Mouse (Mus musculus): ENCODE data around the gene Nadsyn1. TPM values are rescaled to one million over a fixed set of nuclear protein-coding genes. Genes with fewer than 3 reads are reported as not detected.

Nadsyn1 gene
- polyA plus RNA-seq, 1 experiment from 2014 or later = 10.4 TPM

DNA sequence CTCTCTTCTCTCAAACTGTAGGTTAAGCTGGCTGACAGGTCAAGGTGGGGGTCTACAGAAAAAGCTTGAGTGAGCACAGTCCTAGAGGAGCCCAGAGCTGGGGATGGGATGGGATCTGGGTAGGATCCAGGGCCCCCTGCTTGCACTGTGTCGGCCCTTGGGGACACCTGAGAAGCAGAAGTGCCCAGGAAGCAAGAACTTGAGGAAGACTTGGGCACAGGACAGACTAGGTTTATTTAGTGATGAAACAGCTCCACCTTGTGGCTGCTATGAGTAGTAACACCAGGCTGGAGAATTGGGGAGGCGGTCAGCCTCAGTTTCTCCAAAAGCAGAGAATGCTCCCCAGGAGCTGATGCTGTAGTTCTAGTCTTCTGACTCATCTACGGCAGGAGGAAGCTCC, 58.9 kb downstream of the Nadsyn1 start:
- no peaks in the 10 kb centered on the region for H3K9me3 ChIP-seq (replicated peaks)
- H3K4me1 ChIP-seq = no peaks in the 10 kb centered on the region
- peaks cover 28% of the 10 kb centered on the region for H3K27me3 ChIP-seq
- 19% methylated on average over 3 of the region's 3 CpGs for WGBS
- no peak overlapping the region for H3K4me3 ChIP-seq (replicated peaks)
- H3K27ac ChIP-seq = no peak overlapping the region
- no peak overlapping the region for H3K4me2 ChIP-seq
- H3K36me3 ChIP-seq = no peaks in the 10 kb centered on the region
- H3K9ac ChIP-seq = no peak overlapping the region
- ATAC-seq (replicated peaks; ENCODE audit: low FRiP score) = peak; percentile 60; the same call in 1 of the 2 replicates

DNA sequence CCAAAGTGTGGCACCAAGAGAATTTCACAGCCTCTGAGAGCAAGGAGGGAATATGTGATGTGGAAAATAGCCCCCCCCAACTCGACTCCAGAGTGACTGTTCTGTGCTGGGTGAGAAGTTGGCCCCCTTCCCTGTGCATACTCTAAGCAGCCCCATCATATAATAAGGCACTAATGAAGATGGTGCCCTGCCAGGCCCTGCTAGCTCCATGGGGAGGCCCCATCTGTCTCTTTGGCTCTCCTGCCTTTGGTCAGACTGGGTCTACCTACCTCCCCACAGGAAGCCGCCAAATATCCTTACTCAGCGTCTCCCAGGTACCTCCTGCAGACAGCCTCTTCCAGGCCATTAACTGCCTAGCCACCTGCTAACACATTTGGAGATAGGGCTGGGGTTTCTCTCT, 63.7 kb downstream of the Nadsyn1 start:
- H3K36me3 ChIP-seq = no peaks in the 10 kb centered on the region
- ATAC-seq (replicated peaks; ENCODE audit: low FRiP score) = no peak
- H3K9me3 ChIP-seq (replicated peaks) = no peaks in the 10 kb centered on the region
- H3K27me3 ChIP-seq = peaks cover 21% of the 10 kb centered on the region
- WGBS = 68% methylated on average over 3 of the region's 3 CpGs
- no peak overlapping the region for H3K4me2 ChIP-seq
- H3K27ac ChIP-seq = no peak overlapping the region
- H3K4me3 ChIP-seq (replicated peaks) = no peak overlapping the region
- peaks cover 15% of the 10 kb centered on the region for H3K4me1 ChIP-seq
- H3K9ac ChIP-seq = no peak overlapping the region

DNA sequence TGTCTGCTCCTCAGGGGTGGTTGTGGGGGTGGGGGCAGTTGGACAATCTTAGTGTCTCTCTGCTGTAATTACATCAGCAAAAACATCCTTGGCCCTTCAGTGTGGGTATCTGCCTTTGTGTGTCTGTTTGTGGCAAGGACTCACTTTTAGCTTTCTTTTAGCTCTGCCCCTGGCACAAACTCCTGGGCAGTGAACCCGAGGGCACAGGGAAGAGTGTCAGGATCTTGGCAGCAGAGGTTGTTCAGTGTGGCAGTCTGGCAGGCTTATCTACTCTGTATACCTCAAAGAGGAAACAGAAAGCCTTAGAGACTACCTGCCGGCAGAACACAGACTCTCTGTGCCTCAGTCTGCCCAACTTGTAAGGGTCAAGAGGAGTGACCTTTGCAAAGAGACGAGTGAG, 65.0 kb downstream of the Nadsyn1 start:
- 81% methylated on average over 3 of the region's 3 CpGs for WGBS
- H3K4me2 ChIP-seq = peak overlapping the region; percentile 92
- H3K9me3 ChIP-seq (replicated peaks) = no peaks in the 10 kb centered on the region
- H3K9ac ChIP-seq = no peak overlapping the region
- H3K27ac ChIP-seq = no peak overlapping the region
- ATAC-seq (replicated peaks; ENCODE audit: low FRiP score) = no peak
- H3K36me3 ChIP-seq = no peaks in the 10 kb centered on the region
- peaks cover 20% of the 10 kb centered on the region for H3K27me3 ChIP-seq
- H3K4me3 ChIP-seq (replicated peaks) = no peak overlapping the region
- peaks cover 15% of the 10 kb centered on the region for H3K4me1 ChIP-seq

DNA sequence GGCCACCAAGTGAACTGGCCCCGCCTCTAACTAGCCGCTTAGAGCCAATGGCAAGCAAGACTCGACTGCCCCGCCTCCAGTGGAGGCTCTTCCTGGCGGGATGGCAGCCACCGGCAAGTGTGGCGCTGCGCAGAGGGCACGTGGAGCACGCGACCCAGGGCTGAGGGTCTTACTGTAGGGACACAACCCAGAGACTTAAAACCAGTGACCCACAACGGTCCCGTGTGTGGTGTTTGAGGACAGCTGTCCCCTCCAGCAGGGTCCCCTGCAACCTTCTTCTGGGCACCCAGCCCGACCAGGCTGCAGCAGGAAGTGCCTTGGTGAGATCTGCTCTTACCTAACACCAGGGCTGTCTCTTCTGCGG, 65.6 kb downstream of the Nadsyn1 start:
- 0% methylated on average over 15 of the region's 15 CpGs for WGBS
- Histone ChIP-seq H3K4me2 (peak overlapping the region; percentile 92), H3K4me3 (replicated peaks) (peak overlapping the region; percentile 47), H3K9me3 (replicated peaks) (no peaks in the 10 kb centered on the region), H3K27me3 (peaks cover 20% of the 10 kb centered on the region), H3K36me3 (no peaks in the 10 kb centered on the region), H3K27ac (no peak overlapping the region), H3K9ac (peak overlapping the region; percentile 16; the same call in 1 of the 2 replicates), H3K4me1 (peaks cover 15% of the 10 kb centered on the region)
- ATAC-seq (replicated peaks; ENCODE audit: low FRiP score) = peak; percentile 90

DNA sequence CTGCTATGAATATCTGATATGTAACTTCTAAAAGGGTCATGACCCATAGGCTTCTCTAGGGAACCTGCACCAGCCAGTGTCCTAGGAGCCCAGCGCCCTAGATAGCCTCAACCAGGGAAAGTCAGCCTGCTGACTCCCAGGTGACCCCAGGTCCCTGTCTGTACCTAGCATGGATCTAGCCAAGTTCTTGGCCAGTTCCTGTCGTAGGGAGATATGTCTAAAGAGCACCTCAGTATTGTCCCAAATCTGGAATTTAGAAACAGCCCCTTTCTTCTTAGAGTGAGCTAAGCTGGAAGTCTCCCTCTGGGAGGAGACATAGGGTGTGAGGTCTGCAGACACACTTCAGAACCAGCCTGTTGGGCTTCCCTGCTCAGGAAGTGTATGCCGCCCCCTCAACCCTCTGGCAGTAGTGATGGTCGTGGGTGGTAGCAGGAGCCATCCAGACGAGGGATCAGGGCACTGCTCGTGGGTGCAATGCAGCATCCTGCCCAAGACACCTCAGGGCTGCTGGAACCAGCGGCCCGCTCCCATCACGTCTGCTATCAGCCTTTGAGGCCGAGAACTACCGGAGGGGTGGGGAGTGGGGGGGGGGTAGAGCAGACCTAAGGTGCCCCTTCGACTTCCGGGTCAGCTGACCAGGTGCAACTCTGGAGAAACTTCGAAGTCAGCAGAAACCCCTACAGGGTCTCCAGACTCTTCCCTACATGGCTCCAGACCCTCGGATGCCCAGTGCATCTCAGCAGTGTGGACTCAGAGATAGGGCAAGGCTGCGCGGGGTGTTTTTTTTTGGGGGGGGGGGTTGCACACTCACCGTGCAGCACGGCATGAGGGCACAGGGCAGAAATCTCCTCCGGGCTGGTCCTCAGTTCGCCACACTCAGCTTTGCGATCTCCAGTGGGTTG, 66.3 kb downstream of the Nadsyn1 start, which contains the start of gene Osbpl5:
Gene Osbpl5, minus strand, starts transcription at position 861 of the 902 bp plus-strand sequence.
- H3K27ac ChIP-seq = no peak within 1 kb of the TSS
- WGBS = 22% methylated on average over 22 of the region's 22 CpGs
- peak within 1 kb of the TSS; percentile 16; the same call in 1 of the 2 replicates for H3K9ac ChIP-seq
- peaks cover 20% of the 10 kb centered on the region for H3K27me3 ChIP-seq
- ATAC-seq (replicated peaks; ENCODE audit: low FRiP score) = peak; percentile 17
- H3K4me3 ChIP-seq (replicated peaks) = peak within 1 kb of the TSS; percentile 47
- H3K4me1 ChIP-seq = peaks cover 15% of the 10 kb centered on the region
- no peaks in the 10 kb centered on the region for H3K9me3 ChIP-seq (replicated peaks)
- peak within 1 kb of the TSS; percentile 92 for H3K4me2 ChIP-seq
- H3K36me3 ChIP-seq = no peaks in the 10 kb centered on the region

DNA sequence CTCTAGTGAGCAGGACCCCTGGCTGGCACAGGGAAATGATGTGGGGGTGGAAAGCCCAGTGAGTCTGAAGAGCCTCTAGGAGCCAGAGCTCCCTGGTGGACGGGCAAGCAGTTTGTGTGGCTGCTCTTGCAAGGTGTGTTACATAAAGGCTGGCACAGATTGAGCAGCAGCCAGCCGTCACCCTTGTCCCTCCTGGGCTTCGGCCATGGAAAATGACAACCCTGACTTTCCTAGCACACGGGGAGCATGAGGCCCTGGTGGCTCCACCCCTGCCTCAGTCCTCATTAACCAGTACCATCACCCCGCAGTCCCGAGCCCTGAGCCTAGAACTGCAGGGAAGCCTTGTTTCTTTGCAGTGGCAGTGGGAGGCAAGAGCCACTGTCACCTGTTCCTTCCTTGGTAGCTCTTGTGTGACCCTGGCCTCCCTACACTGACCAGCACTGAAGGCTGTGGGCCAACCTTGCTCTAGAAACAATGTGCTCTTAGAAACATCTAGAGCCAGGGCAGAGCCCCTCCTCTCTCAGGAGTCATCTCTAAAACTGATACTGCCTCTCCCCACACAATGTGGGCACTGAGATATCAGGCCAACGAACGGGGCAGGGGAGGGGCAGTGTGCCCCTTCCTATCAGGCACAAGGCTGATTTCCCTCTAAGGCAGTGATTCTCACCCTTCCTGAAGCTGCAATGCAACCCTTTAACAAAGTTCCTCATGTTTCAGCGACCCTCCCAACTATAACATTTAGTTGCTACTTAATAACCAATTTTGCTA, 67.1 kb downstream of the Nadsyn1 start:
- H3K36me3 ChIP-seq = no peaks in the 10 kb centered on the region
- H3K4me1 ChIP-seq = peaks cover 15% of the 10 kb centered on the region
- H3K27me3 ChIP-seq = peaks cover 20% of the 10 kb centered on the region
- ATAC-seq (replicated peaks; ENCODE audit: low FRiP score) = no peak
- H3K4me3 ChIP-seq (replicated peaks) = no peak overlapping the region
- H3K27ac ChIP-seq = no peak overlapping the region
- 79% methylated on average over 9 of the region's 9 CpGs for WGBS
- H3K9me3 ChIP-seq (replicated peaks) = no peaks in the 10 kb centered on the region
- no peak overlapping the region for H3K4me2 ChIP-seq
- no peak overlapping the region for H3K9ac ChIP-seq

DNA sequence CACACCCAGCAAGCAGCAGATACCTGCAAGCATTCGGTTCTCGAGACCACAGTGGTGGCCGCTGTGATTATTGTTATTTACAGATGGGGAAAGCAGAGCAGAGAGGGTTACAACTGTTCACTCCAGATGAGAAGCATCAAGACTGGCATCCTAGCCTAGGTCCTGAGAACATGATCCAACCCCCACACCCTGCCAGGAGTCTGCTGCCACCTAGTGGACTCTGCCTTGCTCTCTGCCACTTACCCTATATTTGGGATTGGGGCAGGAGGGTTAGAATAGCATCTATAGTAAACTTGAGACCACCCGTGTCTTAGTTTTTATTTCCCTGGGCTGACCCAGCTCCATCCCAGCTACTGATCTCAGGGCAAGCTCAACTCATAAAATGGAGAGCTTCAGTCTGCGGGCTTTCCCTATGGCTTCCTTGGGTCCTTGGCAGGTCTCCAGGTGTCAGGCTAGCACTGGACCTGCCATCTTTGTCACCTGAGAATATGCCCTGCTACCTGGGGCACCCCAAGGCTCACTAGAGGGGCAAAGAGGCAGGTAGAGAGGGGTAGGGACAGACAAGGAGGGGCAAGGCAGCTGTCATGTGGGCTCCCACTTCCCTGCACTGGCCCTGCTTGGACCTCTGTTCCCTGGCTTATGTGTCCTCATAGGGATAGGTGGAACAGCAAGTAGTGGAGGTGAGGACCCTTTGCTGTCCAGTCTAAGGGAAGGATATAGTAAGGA, 68.5 kb downstream of the Nadsyn1 start:
- no peak overlapping the region for H3K4me2 ChIP-seq
- ATAC-seq (replicated peaks; ENCODE audit: low FRiP score) = no peak
- peaks cover 20% of the 10 kb centered on the region for H3K27me3 ChIP-seq
- no peak overlapping the region for H3K4me3 ChIP-seq (replicated peaks)
- H3K9ac ChIP-seq = no peak overlapping the region
- no peaks in the 10 kb centered on the region for H3K36me3 ChIP-seq
- 41% methylated on average over 5 of the region's 5 CpGs for WGBS
- H3K27ac ChIP-seq = no peak overlapping the region
- peaks cover 15% of the 10 kb centered on the region for H3K4me1 ChIP-seq
- no peaks in the 10 kb centered on the region for H3K9me3 ChIP-seq (replicated peaks)

DNA sequence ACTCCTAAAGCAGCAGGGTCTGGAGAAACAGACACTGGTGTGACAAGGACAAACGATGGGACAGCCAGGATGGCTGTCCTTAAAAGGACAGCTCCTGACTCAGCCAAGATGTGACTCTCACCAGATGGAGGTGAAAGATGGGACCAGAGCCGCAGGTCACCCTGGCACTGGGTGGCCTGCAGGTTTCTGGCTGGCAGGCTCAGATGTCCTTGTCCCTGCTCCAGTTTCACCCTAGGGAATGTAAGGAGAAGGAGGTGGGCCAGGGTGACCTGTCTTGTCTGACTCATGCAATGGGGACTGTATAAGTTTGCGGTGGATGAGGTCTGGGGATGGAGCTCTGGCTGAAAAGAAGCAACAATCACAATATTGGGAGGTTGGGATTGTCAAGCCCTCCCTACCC, 70.0 kb downstream of the Nadsyn1 start:
- no peaks in the 10 kb centered on the region for H3K36me3 ChIP-seq
- no peaks in the 10 kb centered on the region for H3K9me3 ChIP-seq (replicated peaks)
- no peak for ATAC-seq (replicated peaks; ENCODE audit: low FRiP score)
- WGBS = 79% methylated on average over 3 of the region's 3 CpGs
- H3K27me3 ChIP-seq = peaks cover 17% of the 10 kb centered on the region
- no peak overlapping the region for H3K4me2 ChIP-seq
- no peak overlapping the region for H3K27ac ChIP-seq
- peaks cover 23% of the 10 kb centered on the region for H3K4me1 ChIP-seq
- H3K4me3 ChIP-seq (replicated peaks) = no peak overlapping the region
- no peak overlapping the region for H3K9ac ChIP-seq

DNA sequence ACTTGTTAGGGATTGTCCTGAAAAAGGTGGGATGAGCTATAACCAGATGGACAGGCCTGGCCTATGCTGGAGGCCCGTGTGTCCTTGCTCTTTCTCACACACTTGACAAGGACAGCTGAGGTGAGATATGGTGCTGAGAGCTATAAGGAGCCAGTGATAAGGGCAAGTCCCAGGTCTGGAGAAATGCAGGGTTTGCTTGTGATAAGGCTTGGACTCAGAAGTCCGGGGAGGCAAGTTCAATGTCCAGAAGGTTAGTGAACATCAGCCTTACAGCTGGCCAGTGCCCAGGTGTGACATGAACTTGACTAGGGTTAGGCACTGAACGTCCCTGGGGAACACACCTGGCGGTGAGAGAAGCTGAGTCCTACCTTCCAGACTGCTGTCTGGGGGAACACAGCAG, 70.6 kb downstream of the Nadsyn1 start:
- Histone ChIP-seq H3K4me2 (no peak overlapping the region), H3K4me1 (peaks cover 17% of the 10 kb centered on the region), H3K27me3 (peaks cover 17% of the 10 kb centered on the region), H3K27ac (no peak overlapping the region), H3K9me3 (replicated peaks) (no peaks in the 10 kb centered on the region), H3K9ac (no peak overlapping the region), H3K36me3 (no peaks in the 10 kb centered on the region), H3K4me3 (replicated peaks) (no peak overlapping the region)
- no peak for ATAC-seq (replicated peaks; ENCODE audit: low FRiP score)
- WGBS = 70% methylated on average over 4 of the region's 4 CpGs

DNA sequence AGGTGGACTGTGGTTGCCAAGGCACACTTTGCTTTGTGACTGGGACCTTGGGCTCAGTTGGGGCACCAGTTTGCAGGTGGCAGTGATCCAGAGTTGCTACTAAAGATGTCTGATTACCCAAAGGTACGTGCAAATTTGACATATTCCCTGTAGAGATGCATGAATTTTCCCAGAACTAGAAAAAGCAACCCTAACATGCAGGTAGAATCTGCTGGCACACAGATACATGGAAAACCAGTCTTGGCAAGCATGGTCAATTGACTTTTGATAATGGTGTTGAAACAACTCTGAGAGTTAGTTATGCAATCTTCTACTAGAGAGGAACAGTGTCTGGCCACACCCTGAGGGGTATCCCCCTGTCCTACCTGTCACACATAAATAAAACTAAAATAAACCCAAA, 71.3 kb downstream of the Nadsyn1 start:
- H3K4me2 ChIP-seq = no peak overlapping the region
- no peak overlapping the region for H3K4me3 ChIP-seq (replicated peaks)
- no peaks in the 10 kb centered on the region for H3K9me3 ChIP-seq (replicated peaks)
- no peak overlapping the region for H3K27ac ChIP-seq
- WGBS = 86% methylated on average over 1 of the region's 1 CpGs
- H3K4me1 ChIP-seq = peaks cover 11% of the 10 kb centered on the region
- H3K36me3 ChIP-seq = no peaks in the 10 kb centered on the region
- ATAC-seq (replicated peaks; ENCODE audit: low FRiP score) = no peak
- H3K9ac ChIP-seq = no peak overlapping the region
- peaks cover 16% of the 10 kb centered on the region for H3K27me3 ChIP-seq

DNA sequence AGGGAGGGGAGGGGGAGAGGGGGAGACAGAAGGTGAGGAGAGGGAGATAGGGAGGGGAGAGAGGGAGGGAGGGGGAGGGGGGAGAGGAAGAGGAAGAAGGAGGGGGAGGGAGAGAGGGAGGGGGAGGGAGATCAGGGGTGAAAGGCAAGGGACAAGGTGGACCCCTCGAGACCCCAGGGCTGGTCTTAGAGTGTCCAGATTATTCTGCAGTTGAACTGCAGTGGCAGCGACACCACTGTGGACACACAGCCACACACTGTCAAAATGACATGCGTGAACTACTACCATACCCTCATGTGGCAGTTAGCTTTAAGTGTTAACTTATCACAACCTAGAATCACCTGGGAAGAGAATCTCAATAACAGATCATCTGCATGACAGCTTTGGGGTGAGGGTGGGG, 73.6 kb downstream of the Nadsyn1 start:
- Histone ChIP-seq H3K9me3 (replicated peaks) (no peaks in the 10 kb centered on the region), H3K27me3 (no peaks in the 10 kb centered on the region), H3K4me3 (replicated peaks) (no peak overlapping the region), H3K27ac (no peak overlapping the region), H3K4me1 (peaks cover 8% of the 10 kb centered on the region), H3K9ac (no peak overlapping the region), H3K4me2 (no peak overlapping the region), H3K36me3 (no peaks in the 10 kb centered on the region)
- ATAC-seq (replicated peaks; ENCODE audit: low FRiP score) = no peak
- 68% methylated on average over 3 of the region's 3 CpGs for WGBS
